Mouse (Mus musculus): ENCODE results near the gene Drc7.

- TF ChIP-seq CTCF (IDR thresholded peaks at IDR 0.05; ENCODE audit: extremely low read depth, insufficient read depth, insufficient read length, insufficient replicate concordance) (no peak), POLR2A (IDR thresholded peaks at IDR 0.05; ENCODE audit: low read depth, low read length) (no peak)
Measured at GRCm38 (mm10) chr8:95037106-95037925, 17.6 kb upstream of the Drc7 start.
